Mouse (Mus musculus) embryo, embryonic 10 days (tissue): ENCODE measurements around the gene Hdhd3.
A peak's percentile ranks its signal among the peaks of the same experiment; 100 is the strongest.
"Not testable (repeated sequence)": the region's sequence is repeated elsewhere in the genome, so short reads cannot be mapped to it uniquely, and the experiment has no call there.

Experiments
- DNase-seq: peaks from one replicate; pipeline ENCODE4 v3.0.0-alpha.2; 2015; ENCODE audit warnings: low spot score

Gene Hdhd3

DNA sequence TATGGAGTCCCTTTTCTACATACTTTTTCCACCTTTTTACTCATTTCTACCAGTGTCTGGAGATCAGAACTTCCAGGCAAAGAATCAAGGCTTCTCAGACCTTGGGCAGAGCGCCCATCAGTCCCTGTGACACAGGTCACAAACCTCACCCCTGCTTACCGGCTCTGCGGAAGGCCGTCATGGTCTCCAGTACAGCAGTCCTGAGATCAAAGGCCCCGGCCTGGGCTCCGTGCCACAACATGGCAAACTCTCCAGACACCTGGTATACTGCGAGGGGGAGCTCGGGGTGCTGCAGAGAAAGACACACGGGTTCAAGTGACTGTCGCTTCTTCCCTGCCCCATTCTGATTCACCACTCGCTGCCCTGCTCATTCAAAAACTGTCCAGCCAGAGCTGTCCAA, 6.7 kb upstream of the Hdhd3 start:
- DNase-seq = no peak

DNA sequence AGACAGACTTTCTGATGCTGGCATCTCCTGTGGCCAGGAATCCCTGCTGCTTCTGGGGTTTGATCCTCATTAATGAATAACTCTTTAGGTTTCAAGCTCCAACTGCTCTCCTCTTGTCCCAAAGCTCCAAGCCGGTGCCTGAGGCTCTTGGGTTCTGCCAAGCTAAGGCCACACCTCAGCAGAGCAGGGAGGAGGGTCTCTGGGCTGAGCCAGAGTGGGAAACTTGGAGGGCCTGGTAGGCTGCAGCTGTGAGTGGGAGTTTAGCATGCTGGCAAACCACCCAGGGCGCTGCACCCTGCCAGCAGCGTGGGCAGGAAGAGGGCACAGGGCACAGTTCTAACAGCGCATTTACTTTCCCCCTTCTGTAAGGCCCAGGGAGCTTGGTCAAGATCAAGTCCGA, 5.6 kb upstream of the Hdhd3 start:
- DNase-seq = no peak

DNA sequence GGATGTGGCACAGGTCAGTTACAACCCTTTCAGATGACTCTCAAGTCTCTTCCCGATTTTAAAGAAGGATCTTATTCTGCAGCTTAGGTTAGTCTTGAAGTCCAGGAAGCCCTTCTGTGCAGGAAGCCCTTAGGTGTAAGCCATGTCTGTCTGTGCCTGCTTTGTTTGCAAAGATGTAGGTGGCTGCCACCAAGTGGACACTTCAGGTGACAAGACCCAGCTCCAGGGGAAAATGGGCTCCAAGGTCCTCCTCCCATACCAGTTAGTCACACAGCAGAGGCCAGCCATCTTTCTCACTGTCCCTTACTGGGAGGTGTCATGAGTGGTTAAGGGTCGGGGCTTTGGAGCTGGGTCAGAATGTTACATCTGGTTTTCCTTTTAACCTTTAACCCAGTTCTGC, 3.5 kb upstream of the Hdhd3 start:
- peak; percentile 48 for DNase-seq

DNA sequence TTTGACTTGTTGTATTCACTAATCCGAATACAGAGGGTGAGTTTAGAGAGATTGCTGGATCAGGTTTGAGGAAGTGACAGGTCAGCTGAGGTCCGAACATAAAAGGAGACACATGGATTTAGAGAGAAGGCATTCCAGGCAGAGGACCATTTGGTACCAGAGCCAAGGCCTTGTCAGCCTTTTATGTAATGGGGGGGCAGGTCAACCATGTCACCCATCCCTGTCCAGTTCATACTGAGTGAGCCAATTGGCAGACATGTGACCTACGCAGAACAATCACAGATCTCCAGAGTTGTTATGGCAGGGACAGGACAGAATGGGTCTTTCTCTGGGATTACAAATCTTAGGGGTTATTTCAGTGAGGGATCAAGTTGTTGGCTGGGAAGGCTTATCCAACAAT, 2.7 kb upstream of the Hdhd3 start:
- no peak for DNase-seq

DNA sequence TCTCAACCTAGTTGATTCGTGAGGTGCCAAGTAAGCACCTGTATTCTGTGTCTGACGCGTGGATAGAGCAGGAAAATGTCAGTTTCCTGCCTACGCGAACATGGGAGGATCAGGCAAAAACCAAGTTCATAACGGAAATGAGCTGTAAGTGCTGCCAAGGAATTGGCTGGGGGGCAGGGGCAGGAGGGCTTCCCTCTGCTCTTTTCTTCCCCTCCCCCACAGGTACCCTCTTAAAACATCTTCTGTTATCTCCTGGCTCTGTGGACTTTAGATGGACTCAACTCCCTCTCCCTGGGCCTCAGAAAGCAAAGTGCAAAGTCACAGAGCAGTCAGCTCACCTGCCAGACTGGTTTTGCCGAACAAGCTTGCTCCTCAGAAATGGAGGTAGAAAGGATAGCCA, 298 bp downstream of the Hdhd3 start:
- no peak for DNase-seq

DNA sequence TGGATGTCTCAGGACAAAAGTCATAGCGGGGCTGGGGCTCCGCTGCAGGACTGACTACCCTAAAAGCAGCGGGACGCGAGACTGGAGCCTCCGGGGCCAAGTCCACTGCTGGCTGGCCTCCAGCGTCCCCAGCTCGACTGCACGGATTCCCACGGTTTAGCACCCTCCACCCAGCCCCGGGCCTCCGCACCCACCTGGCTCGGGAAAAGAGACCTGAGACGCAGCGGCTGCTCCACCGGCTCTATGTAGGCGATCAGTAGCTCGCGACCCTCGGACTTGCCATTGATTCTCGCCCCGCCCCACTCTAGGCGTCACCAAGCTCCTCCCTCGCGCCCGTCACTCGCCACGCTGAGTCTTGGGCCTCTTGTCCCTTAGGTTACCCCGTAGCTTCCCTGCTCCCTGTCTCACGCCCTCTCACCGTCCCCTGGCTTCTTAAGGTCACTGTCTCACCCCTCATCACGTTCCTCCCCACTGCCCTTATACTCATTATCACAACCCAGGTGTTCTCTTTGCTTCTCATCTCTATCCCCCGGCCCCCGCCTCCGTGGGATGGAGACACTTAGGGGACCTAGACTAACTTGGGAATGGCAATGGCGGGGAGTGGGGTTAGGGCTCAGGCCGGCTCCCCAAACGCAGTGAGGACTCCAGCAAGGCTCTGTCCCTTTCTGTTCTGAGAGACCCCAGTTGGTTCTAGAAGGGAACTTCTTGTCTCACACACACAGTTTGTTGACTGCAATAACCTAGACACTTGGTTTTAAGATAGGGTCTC, 1.1 kb downstream of the Hdhd3 start:
- DNase-seq = peak; percentile 98

DNA sequence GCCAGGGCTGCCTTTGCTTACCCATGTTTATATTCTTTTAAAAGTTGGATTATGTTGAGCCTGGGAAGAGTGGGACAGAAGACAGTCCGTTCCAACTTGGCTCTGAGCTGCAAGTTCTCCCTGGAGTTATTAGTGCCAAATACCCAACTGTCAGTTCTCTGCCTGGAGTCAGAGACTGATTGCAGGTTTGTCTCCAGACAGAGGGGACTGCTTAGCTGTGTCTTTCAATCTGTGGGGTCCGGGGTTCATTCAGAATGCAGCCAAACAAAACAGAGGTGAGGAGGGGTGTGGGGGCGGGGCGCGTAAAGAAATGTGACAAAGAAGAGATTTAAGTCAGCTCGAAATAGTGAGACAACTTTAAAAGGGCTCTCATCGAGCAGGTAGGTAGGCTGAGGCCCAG, 1.7 kb downstream of the Hdhd3 start:
- no peak for DNase-seq

DNA sequence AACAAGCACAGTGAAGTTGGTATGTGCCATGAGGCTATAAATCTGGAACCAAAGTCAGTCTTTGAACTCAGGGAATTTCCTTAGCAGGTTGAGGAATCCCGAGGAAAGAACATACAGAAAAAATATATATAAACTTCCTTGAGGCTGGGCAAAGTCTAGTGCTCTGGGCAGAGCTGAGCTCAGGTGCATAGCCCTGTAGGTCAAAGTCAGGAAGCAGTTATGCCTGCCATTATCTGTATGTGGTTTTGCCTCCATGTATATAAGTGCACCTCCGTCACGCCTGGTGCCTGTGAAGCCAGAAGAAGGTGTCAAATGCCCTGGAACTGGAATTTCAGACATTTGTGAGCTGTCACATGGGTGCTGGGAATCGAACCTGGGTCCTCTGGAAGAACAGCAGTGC, 2.5 kb downstream of the Hdhd3 start:
- DNase-seq = no peak

DNA sequence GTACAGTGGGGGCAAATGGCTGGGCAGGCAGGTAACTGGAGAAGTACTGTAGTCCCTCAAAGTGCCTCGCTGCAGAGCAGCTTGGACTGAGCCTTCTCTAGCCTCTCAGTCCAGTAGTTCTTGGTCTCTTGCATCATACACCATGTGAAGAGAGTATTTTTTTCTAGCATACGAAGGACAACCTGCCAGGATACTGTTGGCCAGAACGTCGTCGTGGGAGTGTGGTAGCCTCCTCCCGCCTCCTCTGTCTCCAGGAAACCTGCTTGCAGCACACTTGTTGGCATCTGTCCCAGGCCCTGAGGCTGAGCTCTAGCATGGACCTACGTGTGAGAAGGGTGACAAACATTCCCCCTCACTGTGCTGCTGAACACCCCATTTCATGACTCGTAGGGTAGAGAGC, 6.5 kb downstream of the Hdhd3 start:
- no peak for DNase-seq

DNA sequence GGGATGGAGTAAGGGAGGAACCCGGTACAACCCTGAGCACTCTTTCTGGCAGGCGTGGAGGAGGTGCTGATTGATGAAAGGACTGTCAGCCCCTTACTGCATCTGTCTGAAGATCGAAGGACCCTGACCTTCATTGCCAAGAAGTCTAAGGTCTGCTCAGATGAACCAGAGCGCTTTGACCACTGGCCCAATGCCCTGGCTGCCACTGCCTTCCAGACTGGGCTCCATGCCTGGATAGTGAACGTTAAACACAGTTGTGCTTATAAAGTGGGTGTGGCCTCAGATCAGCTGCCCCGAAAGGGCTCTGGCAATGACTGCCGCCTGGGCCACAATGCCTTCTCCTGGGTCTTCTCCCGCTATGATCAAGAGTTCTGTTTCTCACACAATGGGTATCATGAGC, 7.3 kb downstream of the Hdhd3 start:
- no peak for DNase-seq

DNA sequence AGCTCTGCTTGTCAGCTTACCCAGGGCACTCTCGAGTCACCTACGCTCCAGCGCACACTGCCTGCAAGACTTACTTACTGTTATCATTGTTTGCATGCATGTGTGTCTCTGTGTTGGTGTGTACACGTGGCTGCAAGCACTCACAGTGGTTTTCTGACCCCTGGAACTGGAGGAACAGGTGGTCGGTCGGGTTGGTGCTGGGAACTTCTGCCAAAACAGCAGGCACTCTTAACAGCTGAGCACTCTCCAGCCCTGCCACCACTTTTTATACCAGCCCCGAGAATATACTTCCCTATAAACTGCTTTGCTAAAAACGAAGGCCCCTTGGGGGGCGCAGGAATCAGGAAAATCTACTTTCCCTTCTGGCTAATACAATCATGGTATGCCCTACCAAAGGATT, 9.0 kb downstream of the Hdhd3 start:
- DNase-seq = no peak

DNA sequence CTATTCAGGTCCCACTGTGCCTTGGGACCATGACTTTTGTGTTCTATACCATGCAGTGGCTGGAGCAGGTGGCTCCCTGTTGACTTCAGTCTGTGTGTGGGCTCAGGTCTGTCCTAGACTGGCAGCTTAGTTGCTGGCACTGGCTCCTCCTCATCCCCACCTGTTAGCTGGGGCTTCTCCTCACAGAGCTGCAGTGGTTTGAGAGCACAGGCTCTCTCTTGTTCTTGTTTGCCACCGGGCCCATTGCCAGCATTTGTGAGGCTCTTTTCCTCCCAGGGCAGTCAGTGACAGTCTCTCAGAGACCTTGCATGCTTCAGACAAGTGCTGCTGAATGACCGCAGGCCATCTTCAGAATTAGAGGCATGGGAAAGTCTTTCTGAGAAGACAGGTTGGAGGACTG, 10.6 kb downstream of the Hdhd3 start:
- no peak for DNase-seq

DNA sequence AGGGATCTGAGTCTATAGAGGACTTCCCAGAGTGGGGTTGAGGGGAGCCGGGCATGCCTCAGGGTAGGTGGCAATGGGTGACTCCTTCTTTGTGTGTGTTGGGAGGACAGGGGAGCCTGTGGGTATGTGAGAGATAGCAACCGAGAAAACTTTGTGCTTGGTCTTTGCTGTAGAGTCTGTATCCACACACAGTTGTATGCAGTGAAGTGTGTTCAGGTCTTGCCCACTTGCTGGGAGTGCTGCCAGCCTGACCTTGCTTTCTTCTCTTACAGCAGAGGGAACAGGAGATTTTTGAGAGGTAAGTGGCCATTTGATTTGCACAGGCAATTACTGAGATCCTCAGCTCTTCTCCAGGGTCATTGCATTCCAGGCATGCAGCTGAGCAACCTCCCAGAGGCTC, 15.4 kb downstream of the Hdhd3 start:
- DNase-seq = no peak

DNA sequence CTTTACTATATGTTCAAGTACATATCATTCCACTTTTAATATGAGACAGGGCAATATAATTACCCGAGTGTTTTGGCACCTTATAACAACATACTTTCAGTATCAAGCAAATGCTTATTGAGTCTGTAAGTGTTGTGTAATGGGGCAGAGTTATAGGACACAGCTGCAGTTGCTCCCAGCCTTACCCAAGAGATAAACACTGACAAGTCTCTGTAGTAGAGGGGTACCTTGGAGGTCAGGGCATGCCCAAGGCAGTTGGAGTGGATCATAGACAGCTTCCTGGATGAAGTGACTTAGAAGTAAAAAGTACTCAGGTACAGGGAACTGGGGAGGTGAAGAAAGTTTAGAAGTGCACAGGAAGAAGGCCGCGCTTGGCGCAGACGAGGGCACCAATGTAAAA, 16.1 kb downstream of the Hdhd3 start:
- no peak for DNase-seq

DNA sequence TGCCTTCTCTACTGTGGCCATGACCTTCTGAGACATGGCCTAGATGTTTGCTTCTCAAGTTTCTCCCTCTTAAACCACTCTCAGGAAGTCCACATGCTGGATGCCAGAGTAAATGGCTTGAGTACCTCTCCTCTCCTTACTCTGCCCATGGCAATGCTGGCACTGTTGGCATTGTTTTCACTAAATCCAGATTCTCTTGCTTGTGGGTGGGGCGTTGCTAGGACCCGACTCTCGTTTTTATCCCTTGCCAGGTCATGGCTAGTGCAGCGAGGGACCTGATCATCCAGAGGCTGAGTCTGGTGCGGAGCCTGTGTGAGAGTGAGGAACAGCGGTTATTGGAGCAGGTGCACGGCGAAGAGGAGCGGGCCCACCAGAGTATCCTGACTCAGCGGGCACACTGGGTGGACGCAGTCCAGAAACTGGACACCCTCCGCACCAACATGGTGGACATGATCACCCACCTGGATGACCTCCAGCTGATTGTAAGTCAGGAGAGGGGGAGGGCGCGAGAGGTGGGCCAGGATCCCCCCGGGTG, 17.0 kb downstream of the Hdhd3 start:
- DNase-seq = no peak

DNA sequence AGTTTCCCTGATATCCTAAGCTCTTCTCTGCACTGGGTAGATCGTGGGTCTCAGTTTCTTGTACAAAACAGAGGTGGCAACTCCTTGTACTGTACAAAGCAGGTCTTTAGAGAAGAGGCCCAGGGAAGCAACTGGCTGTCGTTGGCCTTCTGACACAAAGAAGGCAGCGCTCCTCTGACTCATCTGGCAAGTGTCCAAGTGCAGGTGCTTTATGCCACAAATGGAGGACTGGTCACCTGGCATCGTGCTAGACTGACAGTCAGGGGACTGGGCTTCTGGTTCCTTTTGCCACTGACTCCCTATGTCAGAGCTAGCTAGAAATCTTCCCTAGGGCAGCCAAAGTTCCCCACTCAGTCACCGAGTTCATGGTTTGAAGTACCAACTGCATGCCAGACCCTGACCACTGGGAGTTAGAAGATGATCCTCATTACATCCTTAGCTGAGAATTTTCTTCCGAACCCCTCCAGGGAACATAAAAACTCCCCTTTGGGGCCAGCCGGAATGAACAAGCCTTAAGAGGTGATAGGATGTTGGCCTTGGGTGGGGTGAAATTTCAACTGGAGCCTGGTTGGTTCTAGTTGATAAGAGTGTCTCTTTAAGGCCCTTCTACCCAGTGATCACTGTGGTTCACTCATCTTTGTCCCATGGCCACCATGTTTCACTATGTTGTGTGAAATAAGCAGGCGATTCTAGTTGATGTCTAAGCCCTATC, 17.7 kb downstream of the Hdhd3 start:
- no peak for DNase-seq

DNA sequence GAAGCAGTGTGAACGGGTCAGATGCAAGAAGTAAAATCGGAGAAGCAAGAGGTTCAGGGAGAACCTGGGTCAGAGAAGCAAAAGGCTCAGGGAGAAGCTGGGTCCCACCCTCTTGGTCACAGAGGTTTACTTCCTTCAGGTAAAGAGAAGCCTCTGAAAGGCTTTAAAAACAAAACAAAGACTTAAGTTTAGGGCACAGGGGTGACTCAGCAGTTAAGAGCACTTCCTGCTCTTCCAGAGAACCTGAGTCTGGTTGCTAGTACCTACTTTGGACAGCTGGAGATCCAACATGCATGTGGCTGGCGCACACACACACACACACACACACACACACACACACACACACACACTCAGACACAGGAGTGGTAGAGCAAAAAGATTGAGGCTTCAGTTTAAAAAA, 18.3 kb downstream of the Hdhd3 start:
- no peak for DNase-seq

DNA sequence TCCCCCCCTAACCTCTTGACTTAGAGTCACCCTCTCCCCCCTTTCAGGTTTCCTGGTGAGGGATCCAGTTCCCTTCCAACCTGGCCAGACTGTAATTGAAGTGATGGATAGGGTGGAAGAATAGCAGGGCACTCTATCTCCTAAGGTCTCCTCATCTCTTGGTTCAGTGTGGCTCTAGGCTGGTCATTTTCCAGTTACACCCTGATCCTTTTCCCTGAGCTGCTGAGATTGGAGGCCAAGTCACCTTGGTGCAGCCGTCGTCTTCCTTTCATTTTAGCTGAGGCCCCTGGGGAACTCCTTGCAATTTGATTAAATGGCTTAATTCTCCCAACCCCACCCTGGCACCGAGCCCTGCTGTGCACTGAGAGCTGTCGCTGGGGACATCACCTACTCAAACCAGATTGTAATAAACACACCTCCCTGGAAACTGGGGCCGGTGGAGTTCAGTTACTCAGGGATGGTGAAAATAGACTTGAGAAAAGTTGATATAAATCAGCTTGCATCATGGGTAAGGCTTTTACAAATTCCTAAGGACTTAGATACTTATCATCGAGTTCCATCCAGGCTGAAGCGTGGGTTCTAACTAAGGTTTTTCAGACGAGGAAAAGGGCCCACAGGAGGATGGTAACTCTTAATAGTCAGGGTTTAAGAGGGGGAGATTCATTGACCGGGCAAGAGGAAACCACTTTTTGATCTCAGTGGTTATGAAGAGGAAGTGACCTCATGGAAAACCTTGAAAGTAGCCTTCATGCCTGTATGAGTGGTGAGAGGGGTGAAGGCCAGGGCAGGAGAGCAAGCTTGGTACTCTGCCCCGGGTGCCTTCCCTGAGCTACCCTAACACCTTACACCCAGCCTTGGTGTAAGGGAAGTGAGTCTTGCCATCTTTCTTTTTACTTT, 22.3 kb downstream of the Hdhd3 start:
- DNase-seq = no peak

DNA sequence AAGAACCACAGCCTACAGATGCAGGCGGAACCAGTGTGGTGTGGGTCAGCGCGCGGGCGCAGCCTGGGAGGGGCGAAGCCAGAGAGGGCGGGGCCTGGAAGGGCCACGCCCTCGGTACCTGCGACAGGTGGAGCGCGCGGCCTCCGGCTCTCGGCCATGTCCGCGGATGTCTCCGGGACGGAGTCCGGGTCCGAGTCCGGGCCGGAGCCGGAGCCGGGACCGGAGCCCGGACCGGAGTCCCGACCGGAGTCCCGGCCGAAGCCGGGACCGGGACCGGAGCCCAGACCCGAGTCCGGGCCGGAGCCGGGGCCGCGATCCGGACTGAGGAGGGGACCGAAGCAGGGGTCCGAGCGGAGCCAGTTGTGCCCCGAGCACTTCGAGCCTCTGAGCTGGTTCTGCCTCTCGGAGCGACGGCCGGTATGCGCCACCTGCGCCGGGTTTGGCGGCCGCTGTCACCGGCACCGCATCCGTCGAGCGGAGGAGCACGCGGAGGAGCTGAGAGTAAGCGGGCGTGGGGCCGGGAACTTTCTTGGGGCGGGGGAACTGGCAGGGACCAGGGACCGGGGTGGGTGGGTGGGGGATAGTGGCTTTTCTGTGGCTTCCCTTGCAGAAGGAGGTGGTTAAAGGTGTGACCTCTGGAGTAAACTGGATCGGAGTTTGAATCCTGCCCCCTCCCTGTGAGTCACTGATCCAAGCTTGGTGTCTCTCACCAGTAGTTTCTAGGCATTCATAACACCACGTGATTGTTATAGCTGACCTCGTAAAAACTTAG, 23.1 kb downstream of the Hdhd3 start, which contains the start of gene Bspry:
TSS of gene Bspry (plus strand) at position 117 of the 772 bp plus-strand sequence.
- DNase-seq = peak; percentile 47

DNA sequence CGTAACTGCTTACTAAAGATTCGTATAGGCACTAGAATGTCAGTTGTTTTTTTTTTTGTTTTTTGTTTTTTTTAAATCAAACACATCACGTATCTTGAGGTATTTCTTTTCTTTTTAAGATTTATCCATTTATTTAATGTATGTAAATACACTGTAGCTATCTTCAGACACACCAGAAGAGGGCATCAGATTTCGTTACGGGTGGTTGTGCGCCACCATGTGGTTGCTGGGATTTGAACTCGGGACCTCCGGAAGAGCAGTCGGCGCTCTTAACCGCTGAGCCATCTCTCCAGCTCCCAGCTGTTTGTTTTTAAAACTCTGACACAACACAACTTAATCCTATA, 23.7 kb downstream of the Hdhd3 start:
- DNase-seq = not testable (repeated sequence)

DNA sequence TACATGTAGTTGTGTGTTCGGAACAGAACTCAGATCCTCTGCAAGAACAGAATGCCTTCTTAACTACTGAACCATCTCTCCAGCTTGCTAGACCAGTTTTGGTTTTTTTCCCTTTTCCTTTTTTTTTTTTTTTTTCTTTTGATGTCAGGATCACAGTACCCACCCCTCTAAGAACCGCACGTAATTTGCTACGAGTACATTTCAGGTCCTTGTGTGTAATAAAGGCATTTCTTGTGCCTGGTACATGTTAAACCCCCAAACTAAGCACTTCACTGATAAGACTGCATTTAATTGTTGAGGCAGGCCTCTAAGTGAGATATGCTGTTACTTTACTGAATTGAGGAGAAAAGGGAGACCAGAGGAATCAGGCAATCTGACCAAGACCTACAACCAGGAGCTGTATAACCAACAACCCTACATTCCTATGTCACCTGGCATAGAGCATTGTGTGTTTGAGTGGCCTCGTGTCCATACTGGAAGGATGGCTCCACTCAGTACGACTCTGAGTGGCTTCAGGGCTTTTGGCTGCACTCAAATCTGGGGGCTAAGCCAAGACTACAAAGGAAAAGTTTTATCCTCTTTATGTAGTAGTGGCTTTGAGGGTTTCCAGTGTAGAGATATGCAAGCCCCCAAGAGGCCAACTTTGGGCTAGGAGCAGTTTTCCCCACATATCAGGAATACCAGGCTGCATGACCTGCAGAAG, 25.6 kb downstream of the Hdhd3 start:
- DNase-seq = no peak
